Mouse (Mus musculus): Measurements from ENCODE around the gene Csmd2. TPM values are rescaled to one million over a fixed set of nuclear protein-coding genes. Genes with fewer than 3 reads are reported as not detected.
A peak's percentile ranks its signal among the peaks of the same experiment; 100 is the strongest.

The Csmd2 gene
- total RNA-seq, 2 experiments from 2014 or later, result 39.0 to 40.2 TPM

DNA sequence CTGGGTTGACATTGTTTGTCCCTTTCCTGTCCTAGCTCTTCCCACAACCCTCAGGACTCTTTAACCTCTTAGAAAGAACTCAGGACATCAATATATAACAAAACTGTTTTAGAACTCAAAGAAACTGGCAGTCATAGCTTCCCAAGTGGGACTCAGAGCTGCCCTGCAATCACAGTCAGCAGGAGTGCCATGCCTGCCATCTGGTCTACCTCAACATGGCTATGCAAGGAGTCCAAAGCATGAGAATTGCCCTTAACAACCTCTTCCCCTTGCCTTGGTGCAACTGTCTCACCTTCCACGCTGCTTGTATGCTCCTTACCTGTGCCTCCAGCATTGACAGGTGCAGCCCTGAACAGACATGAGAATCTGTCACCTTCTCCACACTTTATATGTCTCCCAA lies 415.0 kb downstream of the Csmd2 start:
- DNase-seq (ENCODE audit: low spot score in 2 of 2), result no peak

DNA sequence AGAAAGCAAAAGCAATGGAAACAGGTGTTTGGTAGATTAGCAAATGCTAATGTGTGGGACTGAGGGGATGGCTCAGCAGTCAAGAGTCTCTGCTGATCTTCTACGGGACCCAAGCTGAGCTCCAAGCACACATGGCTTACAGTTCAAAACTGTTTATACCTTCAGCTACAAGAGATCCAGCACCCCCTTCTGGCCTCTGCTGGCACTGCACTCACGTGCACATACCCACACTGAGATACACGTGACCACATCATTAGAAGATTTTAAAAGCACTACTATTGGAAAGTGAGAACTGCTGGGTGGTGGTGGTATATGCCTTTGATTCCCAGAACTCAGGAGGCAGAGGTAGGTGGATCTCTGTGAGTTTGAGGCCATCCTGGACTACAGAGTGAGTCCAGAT lies 417.9 kb downstream of the Csmd2 start:
- no peak for DNase-seq (ENCODE audit: low spot score in 2 of 2)

DNA sequence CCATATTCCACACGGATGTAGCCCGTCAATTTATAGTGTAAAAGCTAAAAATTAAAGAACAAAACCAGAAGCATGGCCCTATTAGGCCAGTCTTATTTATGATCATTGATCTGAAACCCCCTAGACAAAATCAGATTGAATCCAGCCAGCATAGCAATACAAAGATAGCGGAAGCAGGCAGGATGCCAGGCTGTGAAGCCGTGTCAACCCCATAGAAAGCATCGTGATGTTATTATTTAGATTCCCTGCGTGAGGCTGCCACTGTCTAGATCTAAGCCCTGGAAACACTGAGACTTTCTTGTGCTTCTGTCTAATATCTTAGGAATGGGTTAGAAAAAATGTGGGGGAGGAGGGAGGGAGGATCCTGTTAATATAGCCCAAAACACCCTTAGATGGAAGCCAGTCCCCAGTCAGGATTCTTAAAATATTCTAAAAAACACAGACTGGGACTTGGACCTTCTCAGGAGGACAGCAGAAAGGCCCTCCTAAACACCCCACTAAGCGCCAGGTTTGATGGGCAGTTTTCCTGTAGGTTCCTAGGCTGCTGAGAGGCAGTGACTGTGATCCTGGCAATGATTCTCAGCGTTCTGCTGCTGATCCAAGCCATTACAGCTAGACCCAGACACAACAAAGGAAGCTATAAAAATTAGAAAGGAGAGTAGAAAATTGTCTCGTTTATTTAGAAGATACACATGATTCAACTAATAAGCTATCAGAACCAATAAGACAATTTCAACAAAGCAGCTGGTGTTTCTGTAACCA lies 419.6 kb downstream of the Csmd2 start:
- no peak for DNase-seq (ENCODE audit: low spot score in 2 of 2)

DNA sequence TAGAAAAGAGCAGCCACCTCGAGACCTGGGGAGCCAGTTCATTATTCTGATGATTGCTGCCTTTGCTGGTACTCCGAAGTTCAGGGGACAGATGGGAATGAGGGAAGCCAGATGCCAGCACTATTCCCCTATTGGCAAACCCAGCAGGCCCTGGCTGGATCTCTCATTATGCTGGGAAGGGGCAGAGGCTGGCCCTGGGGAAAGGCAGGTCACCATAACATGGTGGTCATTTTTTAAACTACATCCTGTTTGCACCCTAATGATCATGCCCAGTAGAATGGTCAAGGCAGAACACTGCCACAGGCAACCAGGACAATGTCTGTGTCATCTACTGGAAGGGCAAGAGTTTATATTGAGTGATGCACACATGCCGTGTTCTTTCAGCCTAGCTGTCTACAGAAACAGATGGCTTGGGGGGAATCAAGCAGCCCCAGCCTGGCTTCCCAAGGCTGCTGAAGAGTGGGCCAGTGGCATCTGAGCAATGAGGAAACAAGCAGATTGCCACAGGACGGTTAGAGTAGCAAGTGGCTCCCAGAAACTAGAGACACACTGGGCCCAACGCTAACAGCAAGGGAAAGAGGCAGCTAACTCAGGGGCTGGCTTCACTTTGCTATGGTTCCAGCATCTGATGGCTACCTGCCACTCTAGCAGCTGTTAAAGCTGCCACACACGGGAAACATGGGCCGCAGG lies 424.4 kb downstream of the Csmd2 start:
- peak; percentile 62 to 81 for DNase-seq (ENCODE audit: low spot score in 2 of 2)

DNA sequence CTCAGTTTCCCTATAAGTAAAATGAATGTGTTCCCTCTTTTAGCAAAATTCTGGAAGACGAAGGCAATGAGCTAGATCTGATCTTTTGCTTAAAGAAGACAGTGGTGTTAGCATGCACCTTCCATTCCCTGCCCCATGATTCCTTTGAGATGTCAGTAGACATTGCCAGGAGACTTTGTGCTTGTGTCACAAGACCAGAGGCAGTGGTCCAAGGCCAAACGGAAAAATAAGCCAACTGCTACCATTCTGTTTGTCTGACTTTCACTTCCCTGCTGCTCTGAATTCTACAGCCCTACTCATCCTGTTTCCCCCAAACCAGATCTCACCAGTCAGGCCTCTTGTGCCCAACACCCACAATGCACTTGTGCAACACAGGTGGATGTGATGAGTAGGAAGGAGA lies 427.1 kb downstream of the Csmd2 start:
- DNase-seq (ENCODE audit: low spot score in 2 of 2), result no peak

DNA sequence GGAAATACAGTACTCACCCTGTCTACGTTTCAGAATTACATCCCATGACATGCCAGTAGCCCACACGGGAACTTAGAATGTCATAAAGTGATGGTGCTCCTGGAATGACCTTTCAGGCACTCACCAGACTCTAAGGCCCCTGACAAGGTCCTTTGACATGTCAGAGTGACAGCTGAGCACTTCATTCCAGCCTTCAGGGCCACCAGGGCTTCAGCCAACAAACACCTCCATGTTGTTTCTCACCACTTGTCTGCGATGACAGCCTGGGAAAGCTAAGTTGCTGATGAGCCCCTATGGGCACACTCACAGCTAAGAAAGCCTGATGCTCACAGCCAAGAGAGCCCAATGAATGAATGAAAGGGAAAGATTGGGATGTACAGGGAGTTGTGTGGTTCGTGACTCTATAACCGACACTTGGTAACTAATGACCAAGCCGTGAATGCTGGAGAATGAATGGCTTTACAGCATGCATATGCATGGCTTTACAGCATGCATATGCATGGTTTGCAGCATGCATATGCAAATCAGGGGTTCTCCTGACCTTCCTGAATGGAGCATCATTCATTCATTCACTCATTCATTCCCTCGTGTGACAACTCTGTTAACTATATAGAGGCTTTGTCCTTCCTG lies 432.4 kb downstream of the Csmd2 start:
- no peak for DNase-seq (ENCODE audit: low spot score in 2 of 2)

DNA sequence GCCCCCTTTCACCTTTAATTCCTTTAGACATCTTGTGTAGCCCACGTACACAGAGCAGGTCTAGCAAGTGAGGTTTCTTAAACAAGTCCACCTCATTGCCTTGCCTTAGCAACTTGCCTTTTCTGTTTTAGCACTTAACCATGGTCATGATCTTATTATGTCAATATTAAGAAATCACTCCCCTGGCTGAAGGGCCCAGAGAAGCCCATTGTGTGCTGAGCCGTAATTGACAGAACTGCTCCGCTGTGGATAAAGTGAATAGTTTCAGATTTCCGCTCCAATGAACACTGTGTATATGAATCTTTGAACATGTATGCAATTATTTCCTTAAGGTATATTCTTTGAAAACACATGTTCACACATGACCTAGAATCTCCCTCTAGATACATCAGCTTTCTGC lies 434.8 kb downstream of the Csmd2 start:
- DNase-seq (ENCODE audit: low spot score in 2 of 2), result no peak

DNA sequence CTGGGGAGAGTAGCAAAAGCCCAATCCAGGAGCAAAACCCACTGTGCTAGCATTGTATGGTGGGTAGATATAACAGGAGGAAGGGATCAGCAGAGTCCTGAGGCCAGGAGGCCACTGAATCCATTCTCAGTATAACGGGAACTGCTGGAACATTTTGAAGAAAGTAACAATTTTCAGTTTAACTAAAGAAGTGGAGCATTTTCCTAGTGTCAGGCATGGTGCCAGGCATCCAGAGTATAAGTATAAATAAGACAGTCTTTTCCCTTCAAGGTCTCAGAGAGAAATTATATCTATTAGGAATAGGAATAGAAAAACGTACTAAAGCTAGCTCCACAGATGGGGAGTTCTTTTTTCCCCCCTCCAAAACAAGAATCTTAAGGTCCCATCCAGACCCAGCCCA lies 437.7 kb downstream of the Csmd2 start:
- DNase-seq (ENCODE audit: low spot score in 2 of 2), result no peak

DNA sequence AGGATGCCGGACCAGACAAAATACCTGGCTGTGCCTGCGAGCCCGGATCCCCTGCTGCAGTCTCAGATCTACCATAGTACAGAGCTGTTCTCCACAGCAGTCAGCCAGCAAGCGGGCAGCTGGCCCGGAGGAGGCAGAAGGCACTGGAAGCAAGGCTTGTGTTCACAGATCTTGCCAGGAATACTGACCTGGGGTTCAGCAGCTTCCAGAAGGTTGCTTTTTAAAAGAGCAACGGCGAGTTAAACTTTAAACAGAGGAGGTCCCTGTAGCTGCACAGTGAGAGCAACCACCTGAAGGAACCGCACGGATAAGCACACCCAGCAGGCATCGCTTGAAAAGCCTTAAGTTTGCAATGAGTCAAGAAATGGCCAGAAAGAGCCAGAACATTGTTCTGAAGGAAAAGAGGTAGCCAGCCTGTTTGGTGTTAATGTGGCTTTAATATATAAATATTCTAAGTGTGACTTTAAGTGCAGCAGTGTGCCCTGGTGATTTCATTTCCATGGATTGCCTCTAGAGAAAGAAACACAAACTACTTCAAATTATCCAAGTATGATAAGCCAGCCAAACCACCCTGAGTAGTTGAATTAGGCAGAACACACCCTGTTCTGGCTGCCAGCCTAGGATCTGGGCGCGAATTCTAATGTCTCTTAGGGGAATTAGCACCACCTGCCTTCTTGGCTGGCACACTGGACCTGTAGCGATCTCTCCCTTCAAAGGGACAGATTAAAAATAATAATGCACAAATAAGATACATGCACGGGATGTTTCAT lies 439.8 kb downstream of the Csmd2 start:
- DNase-seq (ENCODE audit: low spot score in 2 of 2), result no peak

DNA sequence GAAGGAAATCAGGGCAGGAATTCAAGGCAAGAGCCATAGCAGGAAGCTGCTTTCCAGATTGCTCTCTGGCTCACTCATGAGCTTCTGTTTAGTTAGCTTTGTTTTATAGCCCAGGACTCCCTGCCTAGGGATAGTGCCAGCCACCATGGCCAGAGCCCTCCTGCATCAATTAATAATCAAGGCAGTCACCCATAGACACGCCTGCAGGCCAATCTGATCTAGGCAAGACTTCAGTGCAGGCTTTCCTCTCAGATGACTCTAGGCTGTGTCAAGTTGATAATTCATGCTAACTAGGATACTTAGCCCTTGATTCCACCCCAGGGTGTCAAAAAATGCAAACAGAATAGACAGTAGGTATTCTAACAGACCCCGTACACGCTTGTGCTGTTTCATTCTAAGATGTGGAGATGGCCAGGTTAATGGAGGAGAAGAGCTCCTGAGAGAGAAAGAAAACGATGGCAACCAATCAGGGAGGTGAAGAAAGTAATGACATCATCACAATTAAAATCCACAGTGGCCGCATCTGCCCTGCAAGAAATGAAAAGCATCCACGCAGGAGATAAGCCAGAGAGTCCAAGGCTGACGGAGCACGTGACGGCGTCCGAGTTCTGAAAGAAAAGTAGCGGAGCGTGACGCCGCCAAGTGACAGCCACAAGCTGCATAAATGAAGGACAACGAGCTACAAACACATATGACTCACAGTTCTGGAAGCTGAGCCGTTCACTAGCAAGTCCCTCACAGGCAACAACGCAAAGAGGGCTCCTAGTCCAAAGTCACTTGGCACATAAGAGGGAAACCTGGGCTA lies 440.8 kb downstream of the Csmd2 start:
- DNase-seq (ENCODE audit: low spot score in 2 of 2), result peak in 1 of 2 experiments; percentile 54

DNA sequence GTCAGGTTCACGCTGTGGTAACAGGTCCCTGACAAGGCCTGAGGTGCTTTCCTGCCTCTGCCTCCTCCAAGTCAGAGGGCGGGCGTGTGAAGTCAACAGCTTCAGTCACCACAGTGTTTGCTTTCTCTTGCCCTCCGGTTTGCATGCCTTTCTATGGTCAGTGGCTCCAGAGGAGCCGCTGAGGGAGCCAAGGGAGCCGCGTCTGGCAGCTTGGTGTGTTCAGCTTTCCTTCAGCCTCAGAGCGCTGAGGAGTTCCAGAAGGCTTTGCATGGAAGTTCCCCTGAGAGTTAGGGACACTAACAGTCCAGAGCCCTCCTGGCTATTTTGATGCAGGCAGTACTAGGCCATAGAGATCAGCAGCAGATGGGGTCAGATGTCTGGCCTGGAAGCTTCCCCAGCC lies 441.9 kb downstream of the Csmd2 start:
- DNase-seq (ENCODE audit: low spot score in 2 of 2), result no peak

DNA sequence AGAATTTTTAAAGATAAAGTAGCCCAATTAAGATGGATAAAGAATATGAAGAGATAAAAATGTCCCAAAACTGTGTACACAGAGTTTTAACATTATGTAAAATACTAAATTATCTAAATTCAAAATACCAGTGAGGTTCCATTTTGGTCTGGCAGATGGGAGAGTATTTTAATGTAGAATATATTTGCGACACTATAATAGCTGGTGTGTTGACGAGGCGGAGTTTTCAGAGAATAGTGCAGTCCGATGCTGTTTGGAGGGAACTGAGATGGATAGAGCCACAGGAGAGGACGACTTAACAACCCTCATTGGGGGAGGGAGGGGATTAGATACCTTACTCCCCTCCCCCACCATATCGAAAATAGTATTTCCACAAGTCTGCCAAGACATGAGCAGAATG lies 452.9 kb downstream of the Csmd2 start:
- DNase-seq (ENCODE audit: low spot score in 2 of 2), result no peak

DNA sequence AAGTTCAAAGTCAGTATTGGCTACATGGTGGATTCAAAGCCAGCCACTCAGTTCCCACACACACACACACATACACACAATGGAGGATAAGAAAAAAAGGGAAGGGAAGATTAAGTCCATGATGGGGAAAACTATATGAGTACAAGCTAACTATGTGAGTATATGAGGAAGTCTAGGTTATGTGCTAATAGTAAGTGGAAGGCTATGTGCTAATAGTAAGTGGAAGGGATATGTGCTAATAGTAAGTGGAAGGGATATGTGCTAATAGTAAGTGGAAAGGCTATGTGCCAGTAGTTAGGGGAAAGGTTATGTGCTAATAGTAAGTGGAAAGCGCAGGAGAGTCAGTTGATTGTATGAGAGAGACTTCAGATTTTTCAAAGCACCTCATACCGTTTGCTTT lies 453.6 kb downstream of the Csmd2 start:
- DNase-seq (ENCODE audit: low spot score in 2 of 2), result no peak

DNA sequence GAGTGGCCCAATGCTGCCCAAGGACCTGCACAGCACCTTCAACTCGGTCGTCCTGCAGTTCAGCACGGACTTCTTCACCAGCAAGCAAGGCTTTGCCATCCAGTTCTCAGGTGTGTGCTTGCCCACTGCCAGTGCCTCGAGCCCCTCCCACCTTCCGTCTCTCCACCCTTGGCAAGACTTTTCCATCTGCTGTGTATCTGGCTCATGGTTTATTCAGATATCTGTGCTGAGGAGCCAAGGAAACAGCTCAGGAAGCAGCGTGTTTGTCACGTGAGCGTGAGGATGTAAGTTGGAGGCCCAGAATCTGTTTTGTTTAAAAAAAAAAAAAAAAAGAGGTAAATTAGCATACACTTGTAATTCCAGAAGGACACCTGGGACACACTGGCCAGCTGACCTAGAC lies 455.1 kb downstream of the Csmd2 start:
- DNase-seq (ENCODE audit: low spot score in 2 of 2), result no peak

DNA sequence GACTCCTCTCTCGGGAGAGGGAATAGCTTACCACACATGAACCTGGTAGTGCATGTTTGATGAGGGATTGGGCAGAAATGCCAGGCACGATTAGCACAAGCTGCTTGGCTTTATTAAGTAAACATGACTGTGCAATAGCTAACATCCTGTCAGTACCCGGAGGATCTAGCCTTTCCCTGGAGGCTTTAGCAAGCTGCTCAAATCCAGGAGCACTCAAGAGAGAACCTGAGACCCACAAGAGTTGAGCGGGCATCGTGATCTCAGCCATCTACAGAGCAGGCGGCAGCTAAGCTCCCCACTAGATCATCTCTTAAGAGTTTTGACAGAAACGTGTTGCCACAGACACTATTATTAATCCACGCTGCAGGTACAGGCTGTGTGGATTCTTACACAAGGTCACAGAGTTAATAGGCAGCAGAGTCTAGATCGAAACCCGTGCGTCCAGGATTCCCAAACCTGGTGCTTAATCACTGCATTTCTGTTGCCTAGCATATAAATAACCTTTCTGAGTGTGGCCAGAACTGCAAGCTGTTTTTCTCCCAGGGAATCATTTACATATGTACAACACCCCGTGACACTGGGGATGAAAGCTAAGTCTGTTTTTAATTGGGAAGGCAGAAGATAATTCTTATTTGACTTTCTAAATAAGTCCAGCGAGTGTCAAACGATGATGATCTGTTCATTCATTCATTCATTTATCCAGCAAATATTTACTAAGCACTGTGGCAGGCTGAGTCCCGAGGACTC lies 458.0 kb downstream of the Csmd2 start:
- DNase-seq (ENCODE audit: low spot score in 2 of 2), result no peak

DNA sequence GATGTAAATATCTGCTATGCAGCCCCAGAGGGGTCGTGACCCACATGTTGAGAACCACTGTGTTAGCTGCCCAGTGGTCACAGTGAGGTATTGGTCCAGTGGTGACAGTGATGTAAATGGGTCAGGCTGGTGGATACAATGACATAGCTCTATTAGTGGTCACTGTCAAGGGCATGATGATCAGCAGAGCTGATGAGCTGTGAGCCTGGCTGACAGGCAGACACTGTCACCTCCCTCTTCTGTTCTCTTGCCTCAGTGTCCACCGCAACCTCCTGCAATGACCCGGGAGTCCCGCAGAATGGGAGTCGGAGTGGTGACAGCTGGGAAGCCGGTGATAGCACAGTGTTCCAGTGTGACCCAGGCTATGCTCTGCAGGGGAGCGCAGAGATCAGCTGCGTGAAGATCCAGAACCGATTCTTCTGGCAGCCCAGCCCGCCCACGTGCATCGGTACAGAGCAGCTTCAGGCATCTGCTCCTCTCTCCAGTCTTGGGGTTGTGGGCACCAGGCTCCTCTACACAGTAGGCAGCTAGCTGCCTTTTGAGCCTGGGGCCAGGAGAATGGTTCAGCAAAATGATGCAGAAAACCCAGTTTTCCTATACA lies 461.3 kb downstream of the Csmd2 start:
- DNase-seq (ENCODE audit: low spot score in 2 of 2), result peak; percentile 53 to 76

DNA sequence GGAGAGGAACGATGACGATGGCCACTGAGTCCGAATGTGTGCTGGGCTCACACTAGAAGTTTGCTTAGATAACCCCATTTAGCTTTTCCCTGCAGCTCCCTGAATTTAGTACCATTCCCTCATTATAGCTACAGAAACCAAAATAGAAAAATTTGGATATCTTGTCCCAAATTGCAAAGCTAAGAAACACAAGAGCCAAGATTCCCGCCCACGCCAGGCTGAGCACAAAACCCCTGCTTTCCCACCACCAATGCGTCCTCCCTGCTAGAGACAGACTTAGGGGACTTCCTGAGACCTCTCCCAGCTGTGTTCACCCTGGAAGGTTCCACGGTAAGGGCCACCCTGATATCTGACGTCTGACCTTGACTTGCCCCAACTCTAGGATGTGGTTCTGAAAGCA lies 462.5 kb downstream of the Csmd2 start:
- peak in 1 of 2 experiments; percentile 32 for DNase-seq (ENCODE audit: low spot score in 2 of 2)

DNA sequence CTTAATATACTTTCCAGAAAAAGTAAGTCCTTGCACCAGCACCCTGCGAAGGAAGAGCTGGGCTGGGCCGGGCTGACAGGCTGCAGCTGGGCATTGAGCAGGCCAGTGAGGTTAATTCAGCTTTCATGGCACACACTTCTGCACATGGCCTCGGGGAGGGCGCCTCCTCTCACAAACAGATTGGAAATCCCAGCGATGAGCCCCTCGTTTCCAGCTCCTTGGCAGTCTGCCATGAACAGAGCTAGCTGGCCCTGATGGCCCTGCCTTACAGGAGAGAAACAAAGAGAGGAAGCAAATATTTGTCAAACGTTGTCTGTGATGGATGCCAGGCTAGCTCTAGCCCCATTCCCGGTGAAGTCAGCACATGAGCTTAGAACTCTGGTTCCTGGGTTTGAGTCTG lies 463.3 kb downstream of the Csmd2 start:
- peak in 1 of 2 experiments; percentile 64 for DNase-seq (ENCODE audit: low spot score in 2 of 2)

DNA sequence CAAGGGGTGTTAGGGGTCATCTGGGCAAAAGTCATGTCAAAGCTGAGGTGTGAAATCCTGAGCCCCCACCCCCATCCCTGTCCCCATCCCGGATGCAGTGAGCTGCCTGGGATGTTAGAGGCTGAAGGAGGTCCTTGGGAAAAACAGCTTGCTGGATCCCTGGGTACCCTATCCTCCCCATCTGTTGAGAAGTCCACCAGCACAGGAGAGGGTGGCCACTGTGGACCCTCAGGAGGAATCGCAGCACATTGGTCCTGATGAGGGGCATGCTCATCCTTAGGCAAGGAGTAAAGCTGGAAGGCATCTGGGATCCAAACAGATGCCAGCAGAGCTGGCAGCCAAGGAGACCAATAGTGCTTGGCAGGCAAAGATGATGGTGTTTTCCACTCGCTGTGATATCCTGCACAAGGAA lies 463.7 kb downstream of the Csmd2 start:
- DNase-seq (ENCODE audit: low spot score in 2 of 2), result no peak

DNA sequence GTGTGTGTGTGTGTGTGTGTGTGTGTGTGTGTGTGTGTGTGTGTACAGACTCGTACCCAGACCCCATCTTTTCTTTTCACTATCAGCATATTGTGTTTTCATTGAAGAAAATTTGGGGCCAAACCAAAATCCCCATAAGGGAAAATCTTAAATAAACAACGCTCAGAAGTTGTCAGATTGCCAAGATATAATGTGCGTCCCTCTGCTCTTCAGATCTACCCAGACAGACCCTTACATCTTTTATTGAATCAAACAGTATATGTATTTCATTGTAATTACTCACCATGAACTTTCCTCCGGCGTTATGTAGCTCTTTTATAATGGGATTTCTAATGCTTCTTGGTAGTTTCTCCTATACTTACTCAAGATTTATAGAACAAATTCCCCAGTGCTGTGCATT lies 479.1 kb downstream of the Csmd2 start:
- no peak for DNase-seq (ENCODE audit: low spot score in 2 of 2)

All from layer of hippocampus, adult 18-20 months (tissue).